Mouse (Mus musculus) heart, postnatal 25 days (tissue): ENCODE measurements at regions not wholly inside any gene's neighbourhood (a gene's known extent, or its start where the extent isn't known, plus 50 kb on each side); places are given as distances from the start of the nearest gene placed in this dataset.

Experiments
- DNase-seq: peaks from one replicate; pipeline ENCODE4 v3.0.0; 2022; ENCODE audit warnings: low spot score
- intact Hi-C: fragments of 180-260 bp; cut with DNase I; formaldehyde crosslinking; loops from one replicate; pipeline ENCODE4 v1.15.1; 2025

DNA sequence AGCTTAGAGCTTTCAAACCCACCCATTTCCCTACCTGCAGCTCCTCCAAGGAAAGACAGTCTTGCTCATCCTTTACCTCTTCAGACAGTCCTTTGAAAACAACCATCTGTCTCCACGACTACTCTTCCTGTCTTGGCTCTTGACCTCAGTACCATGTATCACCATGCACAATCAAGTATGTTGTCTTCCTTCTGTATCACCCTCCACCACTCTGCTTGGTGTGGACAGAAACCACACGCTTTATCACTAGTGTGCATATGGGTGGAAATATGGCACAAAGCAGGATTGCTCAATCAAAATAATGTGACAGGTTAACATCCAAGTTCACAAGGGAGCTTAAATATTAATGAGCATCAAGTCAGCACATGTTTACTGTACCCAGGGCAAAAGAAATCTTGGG is 280.1 kb upstream of the Cdyl start:
- no peak for DNase-seq
- intact Hi-C loops: no loop called here

DNA sequence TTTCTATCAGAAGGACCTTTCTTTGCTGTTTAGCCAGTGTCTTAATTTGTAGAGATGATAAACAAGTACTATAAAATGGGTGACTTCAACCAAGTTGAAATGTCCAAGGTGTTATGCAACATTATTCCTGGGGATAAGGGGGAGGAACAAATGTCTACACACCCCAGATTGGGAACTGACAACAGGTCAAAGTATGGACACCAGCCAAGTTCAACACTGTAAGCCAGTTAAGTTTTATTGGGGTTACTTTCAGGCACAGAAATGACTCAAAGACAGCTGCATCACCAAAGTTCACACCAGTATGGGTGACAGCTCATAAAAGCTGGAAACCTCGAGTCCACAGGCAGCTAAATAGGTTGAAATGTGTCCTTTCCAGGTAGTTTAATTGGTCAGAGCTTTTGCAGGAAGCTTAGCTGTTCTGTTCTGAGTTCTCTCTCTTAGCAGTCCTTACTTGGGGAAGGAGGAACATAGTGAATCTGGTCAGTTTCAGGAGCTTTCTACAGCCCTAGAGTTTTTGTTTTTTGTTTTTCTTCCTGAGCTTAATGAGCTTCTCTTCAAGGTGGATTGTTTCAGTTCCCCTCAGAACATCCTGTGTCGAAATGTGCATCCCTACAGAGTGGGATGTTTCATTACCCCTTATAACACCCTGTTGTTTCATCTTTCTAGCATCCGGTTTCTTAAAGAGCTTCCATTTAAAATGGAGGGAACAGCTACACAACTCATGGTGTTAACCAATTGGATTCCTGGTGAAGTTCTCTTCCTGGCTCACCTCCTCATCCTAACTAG is 279.2 kb upstream of the Cdyl start:
- no peak for DNase-seq
- intact Hi-C loops: no loop called here

DNA sequence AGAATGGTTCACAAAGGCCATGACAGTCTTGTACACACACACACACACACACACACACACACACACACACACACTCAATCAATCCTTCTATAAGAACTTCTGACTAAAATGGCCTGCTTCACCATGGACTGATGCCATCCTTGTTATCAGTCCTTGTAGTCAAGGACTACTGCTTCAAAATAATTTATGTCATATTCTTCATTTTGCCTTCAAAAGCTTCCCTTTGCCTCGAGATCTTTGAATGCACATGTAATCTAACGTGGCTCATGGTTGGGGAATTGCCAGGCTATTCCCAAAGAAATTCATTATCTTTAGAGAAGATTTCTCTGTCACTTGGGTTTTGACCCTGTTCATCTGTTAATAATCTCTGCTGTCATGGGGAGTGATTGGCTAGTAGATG is 278.0 kb upstream of the Cdyl start:
- DNase-seq: no peak
- intact Hi-C loops: no loop called here

DNA sequence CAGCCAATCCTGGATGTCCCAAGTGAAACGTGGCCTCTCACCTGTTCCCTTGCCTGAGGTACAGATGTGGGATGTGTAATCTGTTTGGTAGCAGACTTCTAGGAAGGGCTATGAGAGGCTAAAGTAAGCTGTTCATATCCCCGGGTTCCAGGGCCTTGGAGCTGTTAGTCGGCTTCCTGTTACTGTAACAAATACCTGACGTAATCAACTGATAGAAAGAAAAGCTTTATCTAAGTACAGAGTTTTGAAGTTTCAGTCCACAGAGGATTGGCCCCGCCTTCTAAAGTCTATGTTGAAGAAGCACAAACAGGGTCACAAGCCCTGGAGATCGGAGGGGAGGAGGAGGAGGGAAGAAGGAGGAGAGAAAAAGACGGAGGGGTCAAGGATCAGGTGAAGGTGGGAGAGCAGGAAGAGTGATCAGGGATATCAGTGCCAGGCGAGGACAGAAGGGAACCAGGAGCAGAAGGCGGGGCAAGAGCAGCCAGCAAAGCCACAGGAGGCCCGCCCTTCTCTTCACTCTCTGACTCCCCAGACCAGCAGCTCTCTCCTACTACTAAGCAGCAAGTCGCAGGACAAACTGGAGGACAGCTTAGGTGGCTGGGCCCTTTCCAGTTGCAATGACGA is 276.5 kb upstream of the Cdyl start:
- intact Hi-C loops: no loop called here
- no peak for DNase-seq

DNA sequence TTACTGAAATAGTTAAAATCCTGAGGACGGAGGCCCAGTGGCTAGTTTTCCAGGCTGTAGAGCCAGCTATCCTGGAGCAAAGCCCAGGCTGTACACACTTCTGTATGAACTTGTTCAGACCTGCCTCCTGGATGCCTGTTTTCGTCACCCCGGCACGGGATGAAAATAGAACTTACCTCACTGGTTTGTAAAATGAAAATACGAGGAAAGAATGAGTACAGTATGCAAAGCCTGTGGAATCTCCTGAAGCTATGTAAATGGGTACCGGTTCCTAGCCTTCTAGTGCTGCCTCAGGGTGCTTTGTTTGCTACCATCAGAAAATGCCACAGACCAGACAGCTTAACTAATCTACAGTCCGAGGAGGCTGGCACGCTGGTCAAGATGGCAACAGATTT is 276.0 kb upstream of the Cdyl start:
- DNase-seq: peak; percentile 9
- intact Hi-C loops: no loop called here

DNA sequence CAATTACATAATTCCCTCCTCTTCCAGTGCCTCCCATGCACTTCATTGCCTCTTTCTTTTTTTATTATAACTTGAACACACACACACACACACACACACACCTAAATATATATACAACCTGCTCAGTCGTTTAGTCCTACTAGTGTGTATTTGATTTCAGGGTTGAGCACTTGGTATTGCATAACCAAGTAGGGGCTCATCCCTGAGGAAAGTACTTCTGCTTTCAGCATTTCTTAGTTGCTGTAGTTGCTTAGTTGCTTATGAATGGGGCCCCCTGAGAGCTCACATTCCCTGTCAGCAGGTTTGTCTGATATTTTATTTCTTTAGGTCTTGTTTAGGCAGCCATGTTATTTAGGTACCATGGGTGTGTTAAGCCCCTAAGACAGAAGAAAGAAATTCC is 271.3 kb upstream of the Cdyl start:
- DNase-seq: no peak
- intact Hi-C loops: no loop called here

DNA sequence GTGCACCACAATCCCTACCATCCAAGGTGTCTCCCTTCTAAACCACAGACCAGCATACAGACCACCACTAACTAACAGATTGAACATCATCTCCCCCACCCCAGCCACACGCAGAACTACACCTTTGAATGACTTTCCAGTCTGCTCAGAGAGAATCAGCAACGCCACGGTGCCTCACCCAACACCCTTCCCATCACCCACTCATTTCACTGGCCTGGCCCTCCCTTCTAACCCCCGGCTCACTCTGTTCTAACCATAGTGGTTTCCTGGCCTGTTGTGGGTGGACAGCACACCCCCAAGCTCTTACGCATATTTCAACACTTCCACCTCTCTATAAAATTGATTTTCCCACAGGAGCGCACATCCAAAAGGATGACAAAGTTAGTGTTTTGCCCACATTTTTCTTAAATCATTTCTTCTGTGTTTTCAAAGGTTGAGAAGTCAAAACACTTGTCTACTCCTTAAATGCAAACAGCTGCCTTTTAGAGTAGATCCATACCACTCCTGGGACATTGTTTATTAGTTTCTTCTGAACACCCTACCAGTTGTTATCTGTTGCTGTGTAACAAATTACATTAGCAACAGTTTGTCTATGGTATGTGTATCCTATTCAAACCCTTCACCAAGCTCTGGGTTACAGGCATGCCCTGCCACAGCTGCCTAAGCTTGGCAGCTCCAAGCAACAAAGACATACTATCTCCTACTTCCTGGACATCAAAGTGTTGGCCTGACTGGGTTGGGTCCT is 269.7 kb upstream of the Cdyl start:
- no peak for DNase-seq
- intact Hi-C loops: no loop called here

DNA sequence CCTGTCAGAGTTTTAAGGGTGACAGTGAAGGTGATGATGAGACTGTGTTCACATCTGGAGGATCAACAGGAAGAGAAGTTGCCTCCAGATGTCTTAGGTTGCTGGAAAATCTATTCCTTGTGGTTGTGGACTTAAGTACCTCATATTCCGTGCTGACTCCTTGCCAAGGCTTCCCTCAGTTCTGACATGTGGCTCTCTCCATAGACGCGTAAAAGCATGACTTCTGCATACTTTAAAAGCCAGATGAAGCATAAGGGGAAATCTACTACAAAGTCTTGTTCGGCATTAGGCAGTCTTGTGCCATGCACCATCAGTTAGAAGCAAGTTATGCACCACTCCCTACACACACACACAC is 269.1 kb upstream of the Cdyl start:
- intact Hi-C loops: no loop called here
- DNase-seq: no peak

DNA sequence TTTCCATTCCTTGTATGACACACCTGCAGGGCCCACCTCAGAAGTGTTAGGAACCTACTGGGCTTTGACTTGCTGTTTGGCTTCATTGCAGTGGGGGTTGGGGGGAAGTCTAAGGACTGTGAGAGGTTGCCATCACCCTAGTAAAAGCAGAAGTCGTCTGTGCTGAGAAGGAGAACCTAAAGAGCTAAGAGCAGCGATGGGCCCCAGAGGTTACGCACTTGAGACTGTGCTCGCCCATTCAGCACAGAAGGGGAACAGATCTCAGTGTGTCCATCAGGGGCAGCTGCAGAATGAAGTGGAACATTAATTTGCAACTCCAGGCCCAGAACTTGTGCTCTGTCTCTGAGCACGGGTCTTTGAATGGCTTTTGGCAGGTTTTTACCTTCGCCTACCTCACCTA is 267.5 kb upstream of the Cdyl start:
- intact Hi-C loops: no loop called here
- DNase-seq: no peak

DNA sequence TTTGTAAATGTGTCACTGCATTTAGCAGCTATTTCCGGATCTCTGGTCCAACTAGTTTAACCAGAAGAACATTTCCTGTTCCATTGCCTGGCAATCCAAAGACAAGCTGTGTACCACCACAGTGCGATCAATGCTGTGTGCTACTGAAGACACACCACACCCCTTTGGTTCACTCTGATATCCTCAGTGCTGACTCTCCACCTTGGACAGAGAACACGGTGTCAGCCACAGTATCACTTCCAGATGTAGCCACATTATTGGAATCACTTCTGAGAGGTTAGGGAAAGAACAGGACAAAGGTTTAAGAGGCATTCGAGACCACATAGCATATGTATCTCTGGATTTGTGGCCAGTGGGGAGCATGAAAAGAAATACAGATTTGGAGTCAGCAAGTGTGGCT is 264.4 kb upstream of the Cdyl start:
- intact Hi-C loops: no loop called here
- no peak for DNase-seq

DNA sequence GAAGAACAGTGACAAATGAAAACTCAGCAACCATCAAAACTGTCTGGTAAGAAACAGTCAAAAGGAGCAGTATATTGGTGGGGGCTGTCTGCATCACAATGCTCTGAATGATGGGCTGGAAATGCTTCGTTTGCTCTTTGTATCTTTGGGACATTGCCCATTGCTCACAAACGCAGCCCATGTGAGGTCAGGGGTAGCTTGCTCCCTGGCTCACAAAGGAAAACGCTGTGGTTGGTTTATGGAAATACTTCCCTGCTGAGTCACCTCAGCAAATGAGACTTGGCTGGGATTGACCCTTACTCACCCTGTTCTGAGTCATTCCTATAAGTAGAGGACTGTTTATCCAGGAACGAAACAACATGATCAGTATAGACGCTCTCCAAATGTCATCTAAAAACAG is 264.0 kb upstream of the Cdyl start:
- intact Hi-C loops: no loop called here
- DNase-seq: no peak

DNA sequence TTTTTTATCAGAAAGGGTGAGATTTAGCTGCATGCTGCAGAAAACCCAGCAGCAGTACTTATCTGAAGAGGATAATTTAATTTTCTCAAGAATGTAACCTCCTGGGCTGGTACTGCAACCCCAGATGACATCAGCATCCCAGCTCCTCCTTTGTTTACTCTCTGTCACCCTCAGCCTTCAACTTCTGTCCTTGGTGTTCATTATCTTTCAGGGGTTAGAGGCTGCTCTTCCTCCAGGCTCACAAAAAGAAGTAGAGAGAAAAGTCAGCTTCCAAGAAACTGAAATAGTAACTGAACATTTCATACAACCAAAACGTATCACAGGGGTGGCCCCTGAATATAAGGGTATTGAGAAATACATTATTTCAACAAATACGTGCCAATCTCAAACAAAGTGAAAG is 262.5 kb upstream of the Cdyl start:
- no peak for DNase-seq
- intact Hi-C loops: no loop called here

DNA sequence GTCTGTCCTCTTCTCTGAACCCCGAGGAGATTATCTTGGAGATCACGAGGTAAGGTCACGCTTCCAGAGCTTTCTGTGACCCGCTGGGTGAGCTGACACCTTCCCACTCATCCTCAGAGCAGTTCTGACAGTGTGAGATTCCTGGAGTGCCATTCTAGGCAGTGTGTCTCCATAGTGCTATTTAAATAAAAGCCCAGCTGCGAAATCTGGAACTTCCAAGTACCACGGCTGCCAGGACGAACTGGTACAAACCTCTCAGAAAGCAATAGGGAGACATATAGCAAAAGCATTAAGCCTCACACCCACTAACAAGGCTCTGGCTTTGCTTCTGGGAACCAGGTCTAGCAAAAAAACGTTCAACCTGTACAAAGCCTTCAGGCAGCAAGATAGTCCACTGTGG is 261.4 kb upstream of the Cdyl start:
- intact Hi-C loops: no loop called here
- no peak for DNase-seq

DNA sequence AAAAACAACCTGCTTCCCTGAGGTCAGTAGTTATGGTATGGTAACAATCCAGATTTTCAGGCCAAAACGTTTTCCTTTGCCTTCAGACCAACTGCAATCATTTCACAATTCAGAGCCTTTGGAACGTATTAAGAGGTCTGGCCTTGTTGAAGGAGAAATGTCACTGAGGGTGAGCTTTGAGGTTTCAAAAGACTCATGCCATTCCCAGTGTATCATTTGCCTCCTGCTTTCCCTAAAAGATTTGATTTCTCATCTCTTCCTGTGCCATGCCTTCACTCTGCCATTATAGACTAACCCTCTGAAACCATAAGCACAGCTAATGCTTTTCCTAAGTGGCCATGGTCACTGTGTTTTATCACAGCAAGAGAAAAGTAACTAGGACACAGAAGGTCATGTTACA is 256.8 kb upstream of the Cdyl start:
- no peak for DNase-seq
- intact Hi-C loops: no loop called here

DNA sequence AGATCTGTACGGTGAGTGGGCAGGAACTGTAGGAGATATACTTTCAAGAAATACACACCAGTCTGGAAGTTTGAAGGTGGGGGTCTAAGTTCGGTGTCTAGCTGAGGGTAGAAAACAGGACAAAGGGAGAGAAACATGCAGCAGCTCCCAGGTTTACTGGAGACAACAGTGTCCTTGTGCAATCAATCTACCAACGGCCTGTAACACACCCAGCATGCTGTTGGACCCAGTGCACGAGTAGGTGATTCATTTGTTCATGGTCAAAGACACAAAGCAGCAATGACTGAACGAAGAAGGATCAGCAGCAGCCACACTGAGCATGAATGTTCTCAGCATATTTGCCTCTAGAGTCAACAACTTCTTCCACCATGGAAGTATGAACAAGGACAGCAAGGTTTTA is 255.2 kb upstream of the Cdyl start:
- no peak for DNase-seq
- intact Hi-C loops: no loop called here

DNA sequence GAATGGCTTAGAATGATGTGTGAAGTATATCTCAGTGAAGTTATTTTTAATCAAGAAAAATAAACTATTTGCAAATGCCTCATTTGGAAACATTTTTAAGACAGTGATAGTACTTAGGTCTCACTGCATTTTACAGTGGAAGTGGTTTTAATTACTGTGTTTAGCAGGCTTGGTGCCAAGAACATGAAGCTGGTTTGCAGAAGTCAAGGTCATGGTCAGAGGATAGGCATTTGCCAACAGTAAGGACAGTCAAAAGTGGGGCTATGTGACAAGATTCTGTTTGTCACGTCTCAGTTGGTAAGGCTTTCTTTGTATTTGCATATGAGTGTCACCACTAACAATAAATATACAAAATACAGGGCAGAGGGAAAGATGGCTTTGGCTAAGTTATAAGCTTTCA is 254.2 kb upstream of the Cdyl start:
- DNase-seq: no peak
- intact Hi-C loops: no loop called here

DNA sequence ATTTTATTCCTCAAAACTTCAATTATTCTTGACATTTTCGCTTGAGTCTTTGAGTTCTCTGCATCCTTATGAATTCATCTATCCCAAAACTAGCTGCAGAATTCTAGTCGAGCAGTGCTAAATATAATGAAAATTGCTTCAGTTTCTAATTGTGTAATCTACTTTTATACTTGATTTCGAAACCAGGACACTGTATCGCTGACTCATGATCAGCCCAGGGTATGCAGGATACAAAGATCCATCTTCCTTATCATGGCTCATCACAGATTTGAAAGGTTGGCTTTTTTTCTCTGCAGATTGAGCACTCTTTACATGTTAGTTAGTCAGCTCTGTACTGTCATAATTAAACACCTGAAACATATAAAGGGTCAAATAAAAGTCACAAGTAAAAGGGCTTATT is 242.1 kb upstream of the Cdyl start:
- intact Hi-C loops: no loop called here
- no peak for DNase-seq

DNA sequence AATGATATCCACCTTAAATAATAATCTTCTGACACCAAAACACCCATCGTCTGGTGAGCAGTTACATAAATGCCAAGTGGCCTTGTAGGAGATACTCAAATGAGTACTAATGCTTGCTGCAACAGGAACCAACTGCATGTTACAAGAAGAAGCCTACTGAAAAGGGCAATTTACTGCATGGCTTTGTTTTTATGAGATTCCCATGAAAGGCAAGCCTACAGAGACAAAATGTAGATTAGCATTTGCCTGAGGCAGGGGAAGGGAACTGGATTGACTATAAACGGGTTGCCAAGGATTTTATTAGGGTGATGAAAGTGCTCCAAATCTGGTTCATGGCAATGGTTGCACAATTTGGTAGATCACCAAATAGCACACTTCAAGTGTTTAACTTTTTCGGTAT is 239.6 kb upstream of the Cdyl start:
- DNase-seq: no peak
- intact Hi-C loops: no loop called here

DNA sequence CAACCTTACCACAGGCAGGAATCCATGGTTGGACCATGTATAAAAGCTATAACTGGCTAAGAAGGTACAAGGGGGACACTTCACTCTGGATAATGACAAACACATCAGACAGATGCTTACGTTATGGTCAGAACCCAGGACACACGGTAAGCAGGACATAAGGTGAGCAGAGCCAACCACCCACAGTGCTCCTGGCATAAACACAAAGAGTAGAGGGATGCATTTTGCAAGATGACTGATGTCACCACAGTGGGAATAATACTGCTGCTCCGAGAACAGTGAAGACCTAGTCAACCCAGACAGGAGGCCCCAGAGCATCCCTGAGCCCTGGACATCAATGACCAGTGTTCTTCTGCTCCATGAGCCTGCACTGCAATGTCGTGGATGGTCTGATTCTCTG is 233.6 kb upstream of the Cdyl start:
- intact Hi-C loops: no loop called here
- no peak for DNase-seq

DNA sequence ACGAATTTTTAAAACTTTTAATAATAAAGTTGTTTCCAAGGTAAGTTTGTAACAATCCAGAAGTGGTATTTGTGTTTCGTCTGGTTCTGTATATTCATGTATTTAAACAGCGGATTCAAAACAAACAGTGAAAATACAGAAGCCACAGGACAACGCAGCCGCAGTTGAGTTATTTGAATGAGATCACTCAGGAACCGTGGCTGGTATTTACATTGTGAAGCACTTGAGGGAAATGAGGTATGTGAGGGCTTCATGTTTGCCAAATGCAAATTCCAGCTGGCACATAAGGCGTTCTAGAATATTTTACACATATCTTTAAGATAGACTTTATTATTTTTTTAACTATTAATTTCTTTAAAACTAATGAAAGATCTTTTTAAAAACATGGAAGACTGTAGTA is 224.5 kb upstream of the Cdyl start:
- intact Hi-C loops: no loop called here
- DNase-seq: no peak

DNA sequence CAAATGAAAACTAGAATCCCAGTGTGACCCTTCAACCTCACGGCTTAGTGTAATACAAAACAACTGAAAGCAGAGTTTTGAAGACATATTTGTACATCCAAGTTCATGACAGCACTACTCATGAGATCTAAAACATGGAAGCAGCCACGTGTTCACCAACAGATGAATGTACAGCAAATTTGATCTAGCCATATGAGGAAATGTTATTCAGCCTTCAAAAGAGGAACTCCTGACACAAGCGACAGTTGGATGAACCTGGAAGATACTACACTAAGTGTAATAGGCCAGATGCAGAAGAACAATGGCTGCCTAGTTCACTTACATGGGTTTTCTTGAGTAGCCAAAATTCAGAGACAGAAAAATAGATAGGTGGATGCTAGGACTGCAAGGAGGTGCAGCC is 212.0 kb upstream of the Cdyl start:
- DNase-seq: no peak
- intact Hi-C loops: no loop called here

DNA sequence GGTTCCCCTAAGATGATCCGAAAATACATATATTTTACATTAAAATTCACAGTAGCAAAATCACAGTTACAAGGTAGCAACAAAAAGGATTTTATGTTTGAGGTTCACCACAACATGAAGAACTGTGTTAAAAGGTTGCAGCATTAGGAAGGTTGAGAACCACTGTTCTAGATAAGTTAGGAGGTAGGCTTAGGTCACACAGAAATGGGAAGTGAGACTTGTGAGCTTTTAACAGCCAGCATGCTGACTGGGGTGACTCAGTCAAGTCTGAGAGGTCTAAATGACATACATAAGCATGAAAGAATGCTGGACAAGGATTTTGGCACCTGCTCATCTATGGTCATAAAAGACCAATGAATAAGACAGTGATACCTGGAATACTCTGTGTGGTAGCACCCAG is 207.2 kb upstream of the Cdyl start:
- no peak for DNase-seq
- intact Hi-C loops: no loop called here
